Mouse (Mus musculus) stomach, postnatal 0 days (tissue): ENCODE measurements at regions not wholly inside any gene's neighbourhood (a gene's known extent, or its start where the extent isn't known, plus 50 kb on each side); places are given as distances from the start of the nearest gene placed in this dataset.

Experiments
- CTCF ChIP-seq: IDR thresholded peaks from 2 replicates; pipeline ENCODE4 v1.5.1; 2016; ENCODE audit warnings: antibody characterized with exemption, low read depth, mild to moderate bottlenecking, moderate library complexity
- EP300 ChIP-seq: optimal IDR thresholded peaks from 2 replicates; pipeline ENCODE3; 2016; ENCODE audit warnings: antibody characterized with exemption

DNA sequence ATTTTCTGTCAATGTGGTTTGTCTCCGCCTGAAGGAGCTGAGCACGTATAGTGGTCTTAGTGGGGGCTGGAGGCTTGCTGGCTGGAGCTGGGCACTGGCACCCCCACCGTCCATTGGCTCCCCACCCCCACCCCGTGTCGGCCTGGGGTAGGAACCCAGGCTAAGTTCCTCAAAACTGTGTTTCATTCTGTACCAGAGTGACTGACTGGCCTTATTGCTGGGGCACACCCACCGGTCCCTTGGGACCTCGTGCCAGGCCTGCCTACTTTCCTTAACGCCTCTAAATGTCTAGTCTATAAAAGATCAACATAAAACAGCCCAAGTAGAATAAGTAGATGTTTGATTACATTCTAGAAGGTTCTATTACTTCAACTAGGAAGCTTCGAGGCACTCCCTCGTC, 110.8 kb downstream of the Edn3 start:
- TF ChIP-seq CTCF, result no peak
- TF ChIP-seq EP300, result no peak
